Mouse (Mus musculus) myocyte (in vitro differentiated cells): Measurements from ENCODE around the gene Mageb3. TPM values are rescaled to one million over a fixed set of nuclear protein-coding genes. Genes with fewer than 3 reads are reported as not detected.
"Not testable (repeated sequence)": the region's sequence is repeated elsewhere in the genome, so short reads cannot be mapped to it uniquely, and the experiment has no call there.

ENCODE experiments used
- H3K27me3 ChIP-seq: one replicate; pipeline ENCODE4 v1.6.1; 2011; ENCODE audit not compliant: control insufficient read depth, insufficient read depth, insufficient read length
- H3K36me3 ChIP-seq: one replicate; pipeline ENCODE4 v1.6.1; 2011; ENCODE audit not compliant: control insufficient read depth, insufficient read depth
- H3K4me2 ChIP-seq: one replicate; pipeline ENCODE4 v1.6.1; 2011; ENCODE audit warnings: low read depth, control low read depth
- H3K4me3 ChIP-seq: one replicate; pipeline ENCODE4 v1.5.1; 2011; ENCODE audit warnings: mild to moderate bottlenecking, control low read depth, moderate library complexity
- H3K79me2 ChIP-seq: one replicate; pipeline ENCODE4 v1.6.1; 2011; ENCODE audit not compliant: control insufficient read depth, insufficient read depth
- H3ac ChIP-seq: one replicate; pipeline ENCODE4 v1.6.1; 2011; ENCODE audit not compliant: control insufficient read depth, insufficient read length
- CEBPB ChIP-seq: IDR thresholded peaks from 2 replicates; pipeline ENCODE4 v1.6.1; 2011; ENCODE audit warnings: mild to moderate bottlenecking, moderate library complexity; ENCODE audit not compliant: poor library complexity, insufficient read depth, severe bottlenecking
- E2F4 ChIP-seq: IDR thresholded peaks from one replicate; pipeline ENCODE4 v1.6.1; 2011; ENCODE audit warnings: mild to moderate bottlenecking, control low read depth, moderate library complexity; ENCODE audit not compliant: insufficient read depth
- MAX ChIP-seq: IDR thresholded peaks from one replicate; pipeline ENCODE4 v1.6.1; 2011; ENCODE audit warnings: low read depth, mild to moderate bottlenecking, control low read depth
- MYOD1 ChIP-seq, 3 experiments: IDR thresholded peaks; one replicate each; pipeline ENCODE4 v1.6.1; 2011; ENCODE audit warnings: control low read depth in 2 of 3, low read depth in 2 of 3, mild to moderate bottlenecking in 2 of 3, moderate library complexity in 1 of 3; ENCODE audit not compliant: insufficient read length in 2 of 3, control insufficient read depth in 1 of 3
- MYOG ChIP-seq, 3 experiments: IDR thresholded peaks; one replicate each; pipeline ENCODE4 v1.6.1; 2011; ENCODE audit warnings: control low read depth in 2 of 3, low read depth in 2 of 3, mild to moderate bottlenecking in 2 of 3; ENCODE audit not compliant: insufficient read length in 2 of 3, control insufficient read depth in 1 of 3, insufficient read depth in 1 of 3
- POLR2A ChIP-seq: IDR thresholded peaks from one replicate; pipeline ENCODE4 v1.6.1; 2011; ENCODE audit warnings: low read depth, mild to moderate bottlenecking, control low read depth, moderate library complexity; ENCODE audit not compliant: insufficient read length
- POLR2AphosphoS2 ChIP-seq: IDR thresholded peaks from one replicate; pipeline ENCODE4 v1.6.1; 2011; ENCODE audit warnings: low read depth, control low read depth; ENCODE audit not compliant: insufficient read length
- TCF12 ChIP-seq: IDR thresholded peaks from one replicate; pipeline ENCODE4 v1.6.1; 2011; ENCODE audit warnings: mild to moderate bottlenecking, control low read depth; ENCODE audit not compliant: poor library complexity, insufficient read depth, severe bottlenecking
- TCF3 ChIP-seq: IDR thresholded peaks from one replicate; pipeline ENCODE4 v1.6.1; 2011; ENCODE audit warnings: low read depth, control low read depth; ENCODE audit not compliant: insufficient read length
- USF1 ChIP-seq: IDR thresholded peaks from one replicate; pipeline ENCODE4 v1.6.1; 2011; ENCODE audit warnings: low read depth, mild to moderate bottlenecking, control low read depth, moderate library complexity
- polyA plus RNA-seq: library from polyadenylated mRNA; unstranded; fragments of >200 nt; fragmentation: generic; extraction: Trizol; gene quantifications from one replicate; pipeline ENCODE4 v1.2.1, GENCODE M21; 2012; ENCODE audit warnings: missing spikeins

Gene Mageb3
- polyA plus RNA-seq, 1 experiment, result 0.01 TPM

- Histone ChIP-seq H3K79me2 (no peaks in the 10 kb centered on the region), H3K27me3 (no peaks in the 10 kb centered on the region), H3ac (no peak overlapping the region), H3K4me3 (no peak overlapping the region), H3K4me2 (no peak overlapping the region), H3K36me3 (no peaks in the 10 kb centered on the region)
- no peak for TF ChIP-seq MYOD1 (IDR thresholded peaks at IDR 0.05; ENCODE audit: control insufficient read depth in 1 of 3, insufficient read length in 2 of 3, low read depth in 2 of 3)
- no peak for TF ChIP-seq POLR2A
- no peak for TF ChIP-seq MYOG (IDR thresholded peaks at IDR 0.05; ENCODE audit: control insufficient read depth in 1 of 3, insufficient read depth in 1 of 3, insufficient read length in 2 of 3, low read depth in 2 of 3)
- TF ChIP-seq CEBPB, result no peak
- no peak for TF ChIP-seq MAX
- TF ChIP-seq USF1, result no peak
- TF ChIP-seq POLR2AphosphoS2, result no peak
- no peak for TF ChIP-seq TCF3
Measured at GRCm38 (mm10) chr2:121943364-121943763, 12.5 kb downstream of the Mageb3 start.

GRCm38 (mm10) chr2:121937624-121938023 is 18.3 kb downstream of the Mageb3 start:
- not testable (repeated sequence) for H3K27me3 ChIP-seq, H3K36me3 ChIP-seq, H3K79me2 ChIP-seq, H3K4me3 ChIP-seq, H3ac ChIP-seq, H3K4me2 ChIP-seq

GRCm38 (mm10) chr2:121916047-121916970 is 39.6 kb downstream of the Mageb3 start:
- H3K4me3 ChIP-seq, result no peak overlapping the region
- peak overlapping the region; percentile 65 for H3K4me2 ChIP-seq
- TF ChIP-seq TCF12 (peak; percentile 71), E2F4 (no peak), MYOG (IDR thresholded peaks at IDR 0.05; ENCODE audit: control insufficient read depth in 1 of 3, insufficient read depth in 1 of 3, insufficient read length in 2 of 3, low read depth in 2 of 3) (peak in 1 of 3 experiments; percentile 86), USF1 (peak; percentile 64), MYOD1 (IDR thresholded peaks at IDR 0.05; ENCODE audit: control insufficient read depth in 1 of 3, insufficient read length in 2 of 3, low read depth in 2 of 3) (peak; percentile 39 to 67 (median 44))
- no peaks in the 10 kb centered on the region for H3K36me3 ChIP-seq
- H3K27me3 ChIP-seq, result no peaks in the 10 kb centered on the region
- no peaks in the 10 kb centered on the region for H3K79me2 ChIP-seq
- no peak overlapping the region for H3ac ChIP-seq

GRCm38 (mm10) chr2:121909975-121910374 is 45.9 kb downstream of the Mageb3 start:
- Histone ChIP-seq H3K4me3 (no peak overlapping the region), H3K27me3 (no peaks in the 10 kb centered on the region), H3ac (no peak overlapping the region), H3K4me2 (no peak overlapping the region), H3K79me2 (no peaks in the 10 kb centered on the region), H3K36me3 (peaks cover 14% of the 10 kb centered on the region)
- TF ChIP-seq USF1 (no peak), POLR2AphosphoS2 (no peak), MYOD1 (IDR thresholded peaks at IDR 0.05; ENCODE audit: control insufficient read depth in 1 of 3, insufficient read length in 2 of 3, low read depth in 2 of 3) (no peak)

Other genes starting within 250 kb of the Mageb3 start
- gene Frmd5, start 149.0 kb downstream of the Mageb3 start, polyA plus RNA-seq, result 0.44 TPM
- 5.3 TPM for gene Casc4, start 89.1 kb downstream of the Mageb3 start, polyA plus RNA-seq
- gene Ctdspl2, start 91 bp downstream of the Mageb3 start, polyA plus RNA-seq, result 3.7 TPM
- gene Eif3j1, start 72.5 kb upstream of the Mageb3 start, polyA plus RNA-seq, result 6.1 TPM
- 5.8 TPM for gene Spg11, start 162.3 kb upstream of the Mageb3 start, polyA plus RNA-seq
- 321 TPM for gene B2m, start 191.6 kb upstream of the Mageb3 start, polyA plus RNA-seq
- 0.04 TPM for gene Trim69, start 204.6 kb upstream of the Mageb3 start, polyA plus RNA-seq
- gene Patl2, start 230.1 kb upstream of the Mageb3 start, polyA plus RNA-seq, result 0.07 TPM
- not detected for gene Terb2, start 230.2 kb upstream of the Mageb3 start, polyA plus RNA-seq